Mouse (Mus musculus) lung, postnatal 36 days (tissue): ENCODE measurements at regions not wholly inside any gene's neighbourhood (a gene's known extent, or its start where the extent isn't known, plus 50 kb on each side); places are given as distances from the start of the nearest gene placed in this dataset.

Source experiments
- DNase-seq: peaks from one replicate; pipeline ENCODE4 v3.0.0; 2022; ENCODE audit warnings: mixed read lengths

DNA sequence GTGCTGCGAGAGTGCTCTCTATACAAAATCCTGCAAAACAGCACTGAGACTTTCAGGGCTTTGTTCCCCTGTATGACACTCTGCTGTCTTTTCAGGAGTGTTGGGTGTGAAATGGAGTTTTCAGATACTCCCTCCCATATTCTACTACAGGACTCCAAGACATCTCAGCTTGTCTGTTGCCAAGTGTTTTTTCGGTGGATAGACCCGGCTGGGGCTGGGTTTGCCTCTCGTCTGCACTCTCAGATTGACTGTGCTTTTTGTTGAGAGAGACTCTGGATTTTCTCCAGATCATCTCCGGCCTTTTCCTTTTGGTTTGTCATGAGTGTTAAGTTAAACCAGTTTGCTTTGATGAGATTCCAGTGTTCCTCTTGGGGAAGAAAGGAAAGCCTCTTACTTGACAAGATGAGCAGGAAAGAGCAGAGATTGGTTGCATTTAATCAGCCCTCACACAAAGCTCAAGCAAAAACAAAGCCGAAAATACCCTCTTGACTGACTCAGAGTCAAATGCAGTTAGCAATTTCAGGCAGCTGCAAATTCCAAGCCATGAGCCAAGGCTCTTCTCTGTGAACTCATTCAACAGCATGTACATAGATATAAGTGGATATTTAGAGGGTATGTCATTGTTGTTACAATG is 219.3 kb upstream of the Veph1 start:
- DNase-seq, result no peak

DNA sequence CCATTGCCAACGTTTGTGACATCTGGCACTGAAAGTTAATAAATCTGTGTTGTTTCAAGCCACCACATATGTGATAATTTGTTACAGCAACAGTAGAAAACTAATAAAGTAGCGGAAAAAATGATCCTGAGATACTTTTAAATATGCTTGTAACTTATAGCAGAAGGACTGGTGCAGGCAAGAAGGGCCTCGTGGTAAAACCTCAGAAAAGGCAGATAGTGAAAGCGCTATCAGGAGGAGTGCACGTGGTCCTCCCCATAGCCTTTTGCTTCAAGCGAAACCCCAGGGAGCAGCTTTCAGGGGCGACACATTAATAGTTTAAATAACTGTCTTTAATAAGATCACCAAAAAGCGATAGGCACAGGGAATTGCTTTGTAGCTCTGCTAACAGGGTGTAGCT is 217.9 kb upstream of the Veph1 start:
- no peak for DNase-seq

DNA sequence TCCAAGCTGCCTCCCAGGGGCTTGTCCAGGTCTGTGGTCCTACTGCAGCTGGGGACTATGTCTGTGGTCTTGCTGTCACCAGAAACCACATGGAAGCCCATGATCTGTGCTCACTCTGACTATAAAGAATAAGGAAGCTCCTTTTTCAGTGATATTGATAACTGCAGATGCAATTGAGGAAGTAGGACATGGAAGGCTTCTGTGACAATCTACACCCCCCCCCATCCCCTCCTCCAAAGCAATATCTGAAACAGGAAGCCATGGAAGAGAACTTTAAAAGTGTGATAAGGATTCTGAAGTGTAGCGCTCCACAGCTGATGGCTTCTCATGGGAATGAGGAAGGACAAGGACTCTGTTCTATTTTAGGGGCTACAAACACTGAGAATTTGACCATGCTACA is 215.8 kb upstream of the Veph1 start:
- no peak for DNase-seq

DNA sequence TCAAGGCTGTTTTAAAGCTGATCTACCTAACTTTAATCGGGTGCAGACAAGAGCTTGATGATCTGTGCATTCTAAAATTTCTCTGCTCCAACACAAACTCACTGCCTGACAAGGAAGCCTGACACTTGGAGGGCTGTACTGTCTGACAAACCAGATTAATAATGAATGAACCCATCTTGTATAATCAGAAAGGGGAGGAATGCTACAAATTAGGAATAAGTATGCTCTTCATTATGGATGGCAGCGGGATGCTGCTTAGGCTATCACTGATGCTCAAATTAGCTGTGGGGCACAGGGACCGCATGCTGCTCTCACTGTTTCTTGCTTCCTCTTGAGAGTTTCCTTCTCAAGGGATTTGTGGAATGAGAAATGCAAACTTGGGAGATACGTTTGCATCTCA is 213.8 kb upstream of the Veph1 start:
- no peak for DNase-seq

DNA sequence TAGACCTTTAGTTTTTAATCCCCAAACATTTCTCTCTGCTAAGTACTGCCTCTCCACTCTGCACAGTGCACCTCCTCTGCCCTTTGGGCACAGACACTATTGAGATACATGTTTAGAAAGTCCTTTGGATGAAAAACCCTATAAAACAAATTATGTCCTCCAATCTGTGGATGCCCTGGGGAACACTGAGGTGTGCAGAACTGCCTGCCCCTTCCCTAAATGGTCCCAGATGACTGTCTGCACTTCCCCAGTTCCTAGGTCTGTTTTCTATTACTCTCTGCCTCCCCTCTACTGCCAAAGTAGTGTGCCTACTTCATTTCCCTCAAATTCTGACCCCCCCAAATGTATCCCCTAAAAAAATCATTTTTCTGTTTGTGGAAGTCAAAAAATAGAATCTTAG is 209.5 kb upstream of the Veph1 start:
- no peak for DNase-seq

DNA sequence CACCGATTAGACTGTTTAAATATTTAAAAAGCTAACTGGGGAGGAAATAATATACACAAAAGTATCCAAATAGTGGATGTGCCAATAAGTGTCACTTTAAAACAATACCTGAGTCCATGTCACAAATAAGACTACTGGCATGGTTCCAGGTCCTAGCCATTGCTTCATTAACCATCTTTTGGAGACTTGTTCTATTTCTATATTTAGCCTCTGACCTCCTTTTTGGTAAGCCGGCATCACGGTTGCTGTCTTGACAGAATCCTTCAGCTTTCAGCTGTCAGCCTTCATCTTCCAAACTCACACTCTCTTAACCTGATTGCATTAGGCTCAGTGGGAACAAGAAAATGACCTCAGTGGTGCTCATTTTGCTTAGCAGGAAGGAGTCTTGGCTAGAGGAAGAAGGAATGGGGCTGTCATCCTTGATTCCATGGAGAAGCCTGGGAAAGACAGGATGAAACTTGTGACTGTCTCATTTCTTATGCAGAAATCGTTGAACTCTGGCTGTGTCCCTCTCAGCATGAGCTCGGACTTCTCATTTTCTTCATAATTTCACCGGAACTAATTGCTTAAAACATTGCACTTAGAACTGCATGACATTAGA is 208.9 kb upstream of the Veph1 start:
- no peak for DNase-seq

DNA sequence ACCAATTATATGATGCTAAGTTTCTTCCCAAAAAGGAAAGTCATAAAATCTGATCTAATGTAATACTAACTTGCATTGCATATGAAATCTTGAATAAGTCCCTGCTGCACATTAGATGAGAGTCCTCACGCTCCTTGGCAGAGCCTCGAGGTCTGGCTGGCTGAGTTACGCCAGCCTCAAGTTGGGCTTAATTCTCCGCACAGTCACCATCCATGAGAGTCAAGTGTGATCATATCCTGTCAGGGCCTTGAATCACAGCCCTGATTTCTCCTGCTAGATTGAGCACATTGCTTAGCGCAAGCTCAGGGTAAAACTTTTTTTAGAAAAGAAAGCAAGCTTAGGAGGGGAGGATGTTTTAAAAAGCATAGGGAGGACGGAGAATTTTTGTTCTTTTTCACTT is 208.1 kb upstream of the Veph1 start:
- no peak for DNase-seq

DNA sequence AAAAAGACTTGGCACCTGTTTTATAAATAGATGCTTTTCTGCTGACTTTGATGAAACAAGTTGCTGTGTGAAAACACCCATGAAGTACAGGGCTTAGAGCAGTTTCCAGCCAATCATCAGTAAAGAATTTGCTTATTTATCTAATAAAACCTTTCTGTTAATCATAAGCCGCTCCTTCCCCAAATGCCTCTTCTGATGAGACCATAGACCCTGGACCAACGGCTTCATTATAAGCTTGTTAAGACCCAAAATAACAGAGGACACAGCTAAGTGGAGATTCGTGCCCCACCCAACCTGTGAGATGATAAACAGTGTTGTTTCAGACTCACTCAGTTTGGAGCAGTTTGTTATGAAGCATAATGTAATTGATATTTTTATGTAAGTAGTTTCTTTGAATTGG is 207.0 kb upstream of the Veph1 start:
- no peak for DNase-seq

DNA sequence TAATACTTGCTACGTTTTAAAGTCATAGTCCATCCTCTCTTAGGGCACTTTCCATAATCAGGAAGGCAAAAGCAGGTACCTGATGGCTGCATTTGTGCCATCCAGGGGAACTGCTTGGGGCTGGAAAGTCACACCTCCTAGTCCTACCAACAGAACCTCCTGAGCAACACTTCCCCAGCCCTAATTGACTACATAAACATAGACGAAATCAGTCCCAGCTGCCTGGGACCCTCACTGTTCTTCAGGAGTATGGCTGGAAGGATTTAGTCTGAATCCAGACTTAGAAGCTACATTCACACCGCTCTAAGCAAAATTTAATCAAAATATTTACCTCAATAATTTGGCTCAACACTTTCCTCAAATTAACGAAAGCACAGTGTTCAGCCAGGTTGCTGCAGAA is 205.2 kb upstream of the Veph1 start:
- DNase-seq, result no peak

DNA sequence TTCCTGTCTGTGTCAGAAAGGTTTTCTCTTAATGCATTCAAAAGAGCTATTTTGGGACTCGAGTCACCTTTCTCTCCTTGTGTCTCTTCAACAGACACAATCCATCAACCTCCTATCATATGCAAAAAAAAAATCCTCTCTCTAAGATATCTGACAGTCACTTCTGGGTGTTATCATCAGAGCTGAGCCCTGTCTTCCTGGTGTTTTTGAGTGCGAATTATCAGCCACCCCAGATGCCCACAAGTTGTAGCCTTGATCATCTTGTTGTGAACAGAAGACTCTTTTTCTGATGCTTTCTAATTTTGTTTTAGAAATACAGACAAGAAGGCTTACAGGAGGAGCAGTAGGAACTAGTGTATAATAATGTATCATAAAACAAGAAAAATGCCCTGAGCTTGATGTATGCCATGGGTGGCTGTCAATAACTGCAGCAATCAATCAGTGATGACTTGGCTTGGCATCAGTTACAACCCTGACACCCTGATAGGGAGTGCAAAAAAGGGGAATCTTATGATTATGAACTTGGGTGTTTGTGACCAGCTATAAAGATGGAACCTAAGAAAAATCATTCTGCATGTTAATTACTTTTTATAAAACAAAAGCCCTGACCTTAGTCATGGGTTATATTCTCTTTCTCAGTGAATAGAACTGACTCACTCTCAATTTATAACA is 197.9 kb upstream of the Veph1 start:
- no peak for DNase-seq

DNA sequence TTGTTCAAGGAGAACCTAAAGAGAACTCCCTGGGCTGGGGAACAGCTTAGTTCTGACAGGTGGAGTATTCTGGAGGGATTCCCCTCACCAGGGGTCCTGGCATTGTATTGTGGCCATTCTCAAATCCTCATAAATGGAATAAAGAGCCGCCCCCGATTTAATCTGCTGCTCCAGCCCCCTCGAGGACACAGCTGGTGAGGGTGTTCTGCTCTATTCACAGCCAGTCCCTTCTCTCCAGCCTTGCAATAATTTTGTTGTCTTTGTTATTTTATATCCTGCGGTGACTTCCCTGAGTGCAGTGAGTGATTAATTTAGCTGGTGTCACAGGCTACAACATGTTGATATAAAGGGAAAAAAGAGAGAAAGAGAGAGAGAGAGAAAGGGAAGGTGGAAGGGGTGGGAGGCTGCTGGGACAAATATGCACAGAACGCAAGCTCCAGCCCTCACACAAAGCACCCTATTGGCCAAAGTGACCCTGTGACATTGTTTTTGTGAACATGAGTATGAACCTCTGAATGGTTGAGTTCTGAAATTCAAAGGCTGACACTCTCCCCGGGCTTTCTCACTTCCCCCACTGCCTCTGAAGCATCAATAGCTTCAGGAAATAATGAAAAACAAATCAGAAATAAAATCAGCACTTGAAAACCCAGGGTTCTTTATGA is 194.2 kb upstream of the Veph1 start:
- DNase-seq, result no peak

DNA sequence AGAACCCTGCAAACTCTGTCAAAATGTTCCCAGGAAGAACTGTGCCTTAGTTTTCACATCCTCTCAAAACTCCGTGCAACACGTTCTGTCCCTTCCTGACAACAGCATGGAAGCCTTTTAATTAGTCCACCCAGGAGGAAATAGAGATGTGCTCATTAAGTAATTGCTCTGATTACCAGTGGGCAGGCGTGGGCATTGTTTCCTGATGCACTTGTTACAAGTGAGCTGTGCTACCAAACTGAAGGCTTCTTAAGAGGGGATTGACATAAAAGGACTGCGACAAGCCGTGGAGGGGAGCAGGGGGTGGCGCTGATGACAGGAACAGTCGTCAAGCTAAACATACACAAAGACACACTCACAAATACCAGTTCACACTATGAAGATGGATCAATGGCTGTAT is 192.1 kb upstream of the Veph1 start:
- DNase-seq, result no peak

DNA sequence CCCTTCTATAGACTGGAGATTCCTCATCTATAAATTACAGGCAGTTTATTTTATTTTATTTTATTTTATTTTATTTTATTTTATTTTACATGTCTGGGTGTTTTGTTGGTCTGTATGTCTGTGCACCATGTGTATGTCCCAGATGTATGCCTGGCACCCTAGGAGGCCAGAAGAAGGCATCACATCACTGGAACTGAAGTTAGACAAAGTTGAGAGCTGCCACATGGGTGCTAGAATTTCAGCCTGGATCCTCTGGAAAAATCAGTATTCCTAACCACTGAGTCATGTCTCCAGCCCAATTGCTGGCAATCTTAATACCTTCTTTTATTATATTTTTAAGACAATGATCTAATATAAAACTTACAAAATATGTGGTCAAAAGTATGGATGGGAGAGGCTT is 190.0 kb upstream of the Veph1 start:
- DNase-seq, result no peak

DNA sequence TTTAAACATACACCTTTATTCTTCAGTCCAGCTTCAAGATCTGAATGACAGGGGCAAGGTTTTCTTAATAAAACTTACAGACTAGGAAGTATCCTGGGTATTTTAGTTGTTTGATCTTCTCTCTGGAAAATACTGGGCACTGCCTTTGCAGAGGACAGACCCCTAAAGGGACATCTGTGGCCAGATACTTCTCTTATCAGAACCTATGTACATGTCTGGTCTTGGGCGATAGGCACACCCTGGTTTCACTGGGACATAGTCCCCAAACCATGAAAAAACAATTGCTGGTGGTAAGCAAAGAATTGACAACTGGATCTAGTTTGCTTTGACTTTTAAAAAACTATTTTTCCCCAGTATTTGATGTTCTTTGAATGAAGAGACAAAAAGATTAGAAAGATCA is 189.5 kb upstream of the Veph1 start:
- no peak for DNase-seq

DNA sequence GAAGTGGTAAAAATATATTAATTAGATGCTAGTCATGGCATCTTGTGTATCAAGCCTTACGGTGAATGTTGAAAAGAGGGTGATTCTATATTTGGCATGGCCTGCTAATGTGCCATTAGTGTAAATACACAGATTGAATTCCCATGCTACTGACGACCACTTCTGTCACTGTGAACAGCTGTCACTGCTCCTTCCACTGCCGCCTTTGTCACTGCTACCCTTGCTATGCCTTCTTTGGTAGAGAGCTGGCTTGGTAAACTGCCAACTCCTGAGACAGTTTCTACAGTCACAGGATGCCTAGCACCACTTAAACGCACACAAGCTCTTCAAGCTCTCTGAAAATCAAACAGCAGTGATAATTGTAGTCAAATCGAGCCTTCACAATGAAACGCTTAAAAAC is 184.1 kb upstream of the Veph1 start:
- DNase-seq, result peak; percentile 7

DNA sequence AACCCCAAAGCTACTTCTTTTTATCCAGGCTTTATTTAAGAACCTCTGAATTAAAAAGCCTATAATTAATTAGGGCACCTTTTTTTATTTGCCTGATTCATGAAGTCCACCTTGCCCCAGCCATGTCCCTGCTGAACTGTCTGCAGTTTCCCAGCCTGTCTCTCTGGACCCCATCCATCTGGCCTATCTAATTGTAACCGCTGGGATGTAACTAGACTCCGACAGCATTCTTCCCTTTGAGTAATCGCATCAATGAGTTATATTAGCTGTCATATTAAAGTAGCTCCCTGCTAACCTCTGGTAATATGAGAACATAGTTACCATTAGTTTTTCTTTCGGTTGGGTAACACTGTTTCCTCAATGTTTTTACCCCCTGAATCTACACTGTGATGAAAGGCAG is 182.6 kb upstream of the Veph1 start:
- no peak for DNase-seq

DNA sequence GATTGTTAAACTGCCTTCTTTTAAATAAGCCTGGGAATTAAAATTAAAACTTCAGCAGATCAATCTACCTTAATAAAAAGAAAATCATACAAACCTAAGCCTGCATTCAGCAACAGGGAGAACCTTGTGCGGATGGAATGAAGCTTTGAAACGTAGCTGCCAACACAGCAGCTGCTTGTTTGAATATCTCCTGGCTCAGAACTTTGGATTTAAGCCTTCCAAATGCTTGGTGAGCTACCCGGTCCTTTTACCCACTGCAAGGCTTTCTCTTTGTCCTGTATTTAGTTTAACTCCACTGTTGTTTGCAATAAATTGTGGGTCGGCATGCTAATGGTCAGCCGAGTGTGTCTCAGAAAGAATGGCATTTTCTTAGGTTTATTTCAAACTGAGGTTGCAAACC is 169.7 kb upstream of the Veph1 start:
- no peak for DNase-seq

DNA sequence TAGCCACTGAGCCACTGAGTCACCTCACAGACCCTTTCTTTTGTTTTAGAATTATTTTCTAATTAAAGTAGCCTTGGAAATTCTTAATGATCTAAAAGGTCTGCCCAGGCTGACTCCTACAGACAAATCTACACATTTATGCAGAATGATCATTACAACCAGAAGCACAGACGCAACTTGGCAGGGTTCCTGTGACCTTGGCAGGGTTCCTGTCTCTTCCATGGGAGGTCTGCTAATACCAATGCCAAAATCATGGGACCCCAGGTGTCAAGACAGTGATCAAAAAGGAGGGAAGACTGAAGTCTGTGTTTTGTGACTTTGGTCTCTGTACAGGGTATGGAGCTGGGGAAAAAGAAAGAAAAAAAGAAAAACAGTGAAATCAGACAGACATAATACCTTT is 168.7 kb upstream of the Veph1 start:
- no peak for DNase-seq

DNA sequence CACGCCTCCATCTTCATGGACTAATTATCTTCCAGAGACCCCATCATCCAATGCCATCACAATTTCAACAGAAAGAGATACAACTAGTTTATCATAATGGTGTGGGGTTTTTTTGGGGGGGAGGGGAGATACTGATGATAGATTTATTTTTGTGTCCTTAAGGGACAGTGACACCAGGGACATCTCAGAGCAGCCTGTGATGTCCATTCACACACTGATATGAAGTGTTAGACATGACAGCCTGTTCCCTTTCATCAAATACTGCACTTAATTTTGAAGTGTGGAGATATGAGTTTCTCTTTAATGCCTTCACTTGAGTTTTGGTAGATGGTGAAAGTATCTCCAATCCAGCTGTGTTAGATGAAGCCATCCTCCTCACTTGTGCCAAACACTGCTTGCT is 165.7 kb upstream of the Veph1 start:
- no peak for DNase-seq

DNA sequence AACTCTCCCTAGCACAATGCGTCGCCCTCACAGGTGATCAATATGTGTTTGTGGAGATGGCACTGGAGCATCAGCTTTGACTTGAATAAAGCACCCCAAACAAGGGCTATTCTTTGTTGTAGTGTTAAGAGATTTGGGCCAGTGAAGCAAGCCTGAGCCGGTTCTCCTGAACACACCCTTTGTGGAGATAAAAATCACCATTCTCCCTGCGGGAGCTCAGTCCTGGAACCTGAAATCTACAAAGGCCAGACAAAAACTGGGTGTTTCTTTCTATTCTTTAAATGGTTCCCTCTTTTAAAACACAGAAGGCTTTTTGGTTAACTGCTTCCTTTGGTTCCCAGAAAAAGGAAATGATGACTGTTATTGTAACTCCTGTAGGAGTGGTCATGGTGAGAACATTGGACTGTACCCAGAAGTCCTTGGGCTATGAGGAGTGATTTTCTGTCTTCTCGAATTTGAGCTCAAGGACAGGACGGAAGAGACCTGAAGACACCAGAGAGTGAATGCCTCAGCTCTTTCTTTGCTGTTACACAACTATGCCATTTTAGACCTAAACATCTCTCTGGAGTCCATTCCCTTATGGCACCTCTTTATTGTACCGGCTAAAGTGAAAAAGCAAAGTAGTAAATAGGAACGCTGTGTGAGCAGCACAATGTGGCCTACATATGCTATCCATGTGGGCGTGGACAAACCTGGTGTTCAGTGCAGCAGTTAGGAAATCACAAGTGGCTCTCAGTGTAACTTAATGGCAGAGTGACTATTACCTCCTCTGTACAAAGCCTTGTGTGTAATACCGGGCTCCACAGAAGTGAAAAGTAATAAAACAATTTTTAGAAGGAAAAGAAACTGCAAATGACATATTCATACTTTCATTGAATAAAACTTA is 149.9 kb upstream of the Veph1 start:
- peak; percentile 67 for DNase-seq

DNA sequence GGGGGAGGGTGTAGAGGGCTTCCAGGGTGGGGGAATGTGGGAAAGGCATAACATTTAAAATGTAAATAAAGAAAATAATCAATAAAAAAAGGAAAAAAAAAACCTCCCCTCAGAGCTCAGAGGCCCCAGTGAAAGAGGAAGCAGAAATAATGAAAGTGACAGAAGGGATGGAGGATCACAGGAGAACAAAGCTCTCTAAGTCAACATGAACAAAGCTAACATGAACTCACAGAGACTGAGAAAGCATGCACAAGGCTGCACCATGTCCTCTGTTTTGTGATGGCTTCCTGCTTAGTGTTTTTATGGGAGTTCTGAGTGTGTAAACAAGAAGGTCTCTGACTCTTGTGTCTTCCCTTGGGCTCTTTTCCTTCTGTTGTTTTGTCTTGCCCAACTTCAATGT is 136.6 kb upstream of the Veph1 start:
- DNase-seq, result no peak

DNA sequence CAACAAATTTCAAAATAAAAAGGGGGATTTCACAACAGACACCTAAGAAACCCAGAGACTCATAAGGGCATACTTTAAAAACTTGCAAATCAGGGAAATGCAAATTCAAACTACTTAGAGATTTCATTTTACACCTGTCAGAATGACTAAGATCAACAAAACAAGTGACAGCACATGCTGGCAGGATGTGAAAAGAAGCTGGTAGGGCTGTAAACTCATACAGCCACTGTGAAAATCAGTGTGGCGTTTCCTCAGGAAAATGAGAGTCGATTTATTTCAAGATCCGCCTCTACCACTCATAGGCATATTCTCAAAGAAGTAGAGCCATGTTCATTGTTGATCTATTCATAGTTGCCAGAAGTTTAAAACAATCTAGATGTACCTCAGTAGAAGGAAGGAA is 133.6 kb upstream of the Veph1 start:
- no peak for DNase-seq

DNA sequence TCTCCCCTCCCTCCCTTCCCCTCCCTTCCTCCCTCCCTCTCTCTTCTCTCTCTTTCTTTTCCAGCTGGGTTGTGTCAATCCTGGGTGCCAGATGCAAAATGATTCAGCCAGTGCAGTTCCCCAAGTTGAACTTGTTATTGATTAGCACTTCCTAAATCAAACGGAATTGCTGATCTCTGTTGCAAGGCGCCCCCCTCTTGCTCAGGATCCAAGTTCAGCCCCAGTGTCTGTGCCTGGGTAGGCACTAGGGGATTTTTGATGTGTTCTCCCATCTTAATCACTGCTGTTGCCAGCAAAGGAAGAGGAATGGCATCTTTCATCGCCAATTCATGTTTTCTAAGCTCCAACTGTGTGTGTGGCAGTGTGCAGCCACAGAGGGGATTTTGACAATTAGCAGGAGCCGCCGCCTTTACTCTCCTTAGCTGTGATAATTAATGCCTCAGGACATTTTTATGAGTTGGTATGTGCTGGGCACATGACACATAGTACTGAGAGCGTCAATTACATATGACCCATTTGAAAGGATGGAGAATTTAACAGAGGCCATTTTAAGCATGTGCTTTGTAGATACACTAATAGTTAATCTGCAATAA is 125.9 kb upstream of the Veph1 start:
- no peak for DNase-seq
